Mouse (Mus musculus): Measurements from ENCODE around the gene Srpx.

- TF ChIP-seq CTCF (IDR thresholded peaks at IDR 0.05; ENCODE audit: borderline replicate concordance, insufficient read depth, low read depth, low read length) (no peak), POLR2A (IDR thresholded peaks at IDR 0.05; ENCODE audit: borderline replicate concordance, insufficient read depth, low read length) (no peak)
Observed at GRCm38 (mm10) chrX:10080385-10080784, 37.1 kb downstream of the Srpx start.

All from cerebellum, adult 2 months (tissue).